Mouse (Mus musculus) right cerebral cortex, postnatal 10 days (tissue): ENCODE data around the gene Ppt1.
"Not testable (repeated sequence)": the region's sequence is repeated elsewhere in the genome, so short reads cannot be mapped to it uniquely, and the experiment has no call there.

ENCODE experiments used
- DNase-seq, 2 experiments: peaks; one replicate each; pipeline ENCODE4 v3.0.0; 2021; ENCODE audit warnings: low spot score in 2 of 2

The Ppt1 gene

GRCm38 (mm10) chr4:122835530-122836402, at the start of gene Ppt1:
TSS of gene Ppt1 (plus strand) at chr4:122836242.
- DNase-seq: peak; percentile 96 to 97

DNA sequence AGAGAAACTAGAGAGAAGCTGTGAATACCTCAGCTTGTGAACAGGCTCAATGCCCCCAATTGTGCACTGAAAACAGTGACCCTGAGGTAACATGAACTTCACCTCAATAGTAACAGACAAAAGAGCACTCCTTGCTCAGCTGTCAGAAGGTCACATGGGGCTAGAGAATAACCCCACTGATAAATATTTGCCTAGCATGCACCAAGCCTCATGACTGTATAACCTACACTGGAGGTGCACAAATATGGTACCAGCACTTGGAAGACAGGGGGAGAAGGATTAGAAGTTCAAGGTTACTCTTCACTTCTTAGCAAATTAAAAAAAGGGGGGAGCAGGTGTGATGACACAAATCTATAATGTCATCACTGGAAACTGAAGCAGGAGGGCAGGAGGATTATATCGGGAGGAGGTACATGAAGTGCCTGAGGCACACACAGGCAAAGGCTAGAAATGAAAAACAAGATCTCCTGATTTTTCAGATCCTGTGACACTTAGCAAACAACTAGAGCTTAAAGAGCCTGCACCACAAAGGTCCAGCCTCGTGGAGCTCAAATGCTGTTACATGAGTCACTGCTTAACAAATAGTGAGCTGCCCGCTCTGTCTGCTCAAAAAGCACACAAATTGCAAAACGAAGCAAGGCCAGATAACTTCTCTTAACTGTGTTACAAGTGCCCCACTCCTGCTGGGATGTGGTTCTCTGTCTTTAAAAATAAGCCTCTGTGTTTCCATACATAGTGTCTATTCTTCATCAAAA, 46.5 kb upstream of the Ppt1 start:
- DNase-seq: no peak

GRCm38 (mm10) chr4:122808108-122808507, 27.9 kb upstream of the Ppt1 start:
- DNase-seq: peak; percentile 57 to 80

- no peak for DNase-seq
Observed at GRCm38 (mm10) chr4:122811180-122811579, 24.9 kb upstream of the Ppt1 start.

DNA sequence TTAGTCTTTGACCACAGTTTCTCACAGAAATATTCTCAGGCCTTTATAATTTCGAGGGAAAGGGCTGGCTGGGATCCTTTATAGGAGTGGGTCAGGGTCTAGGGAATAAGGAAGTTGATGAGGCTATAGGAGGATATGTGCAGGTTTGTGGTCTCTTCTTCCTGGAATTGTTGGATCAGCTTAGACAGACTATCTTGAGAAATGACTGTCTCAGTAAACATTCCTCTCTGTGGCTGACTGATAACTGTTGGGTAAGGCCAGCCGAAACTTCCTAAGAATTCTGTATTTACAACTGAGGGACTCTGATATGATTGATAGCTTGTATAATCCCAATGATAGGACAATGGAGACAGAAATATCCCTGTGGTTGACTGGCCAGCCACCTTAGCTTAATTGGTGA, 24.2 kb upstream of the Ppt1 start:
- DNase-seq: no peak

GRCm38 (mm10) chr4:122816202-122816601, 19.8 kb upstream of the Ppt1 start:
- no peak for DNase-seq

- DNase-seq: not testable (repeated sequence)
Observed at GRCm38 (mm10) chr4:122820941-122821340, 15.1 kb upstream of the Ppt1 start.

GRCm38 (mm10) chr4:122827651-122828050, 8.4 kb upstream of the Ppt1 start:
- DNase-seq: no peak

DNA sequence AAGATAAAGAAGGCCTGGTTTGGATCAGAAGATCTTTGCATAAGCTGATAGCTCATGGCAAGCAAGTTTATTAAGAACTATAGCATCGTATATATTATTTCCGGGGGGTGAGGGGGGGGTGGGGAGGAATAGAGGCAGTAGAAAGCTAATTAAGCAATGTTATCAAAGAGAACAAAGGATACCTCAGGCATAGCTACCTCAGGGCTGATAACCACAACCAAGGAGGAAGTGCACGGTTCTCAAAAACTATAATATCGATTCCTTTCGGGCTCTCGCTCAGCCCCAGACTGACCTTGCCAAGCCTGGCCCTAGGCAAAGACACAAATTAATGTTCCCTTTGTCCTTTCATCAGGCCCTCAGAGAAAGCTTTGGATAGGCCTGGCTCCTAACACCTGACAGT, 6.7 kb upstream of the Ppt1 start:
- no peak for DNase-seq

DNA sequence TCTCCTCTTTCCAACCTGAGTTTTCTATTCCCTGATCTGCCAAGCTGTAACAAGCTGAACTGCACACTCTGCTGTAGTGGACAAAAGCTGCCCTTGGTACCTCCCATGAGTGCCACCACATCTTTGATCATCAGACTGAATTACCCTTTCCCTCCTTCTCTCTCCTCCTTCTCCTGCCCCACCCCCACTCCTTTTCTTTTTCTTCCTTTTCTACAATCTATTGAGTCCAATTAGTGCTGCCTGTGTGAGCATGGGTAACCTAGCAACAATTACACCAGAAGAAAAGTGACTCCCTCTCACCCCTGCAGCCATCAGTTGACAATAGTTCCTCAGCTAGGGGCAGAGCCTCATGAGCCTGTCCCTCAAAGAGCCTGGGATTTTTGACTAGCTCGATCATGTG, 4.2 kb upstream of the Ppt1 start:
- no peak for DNase-seq

DNA sequence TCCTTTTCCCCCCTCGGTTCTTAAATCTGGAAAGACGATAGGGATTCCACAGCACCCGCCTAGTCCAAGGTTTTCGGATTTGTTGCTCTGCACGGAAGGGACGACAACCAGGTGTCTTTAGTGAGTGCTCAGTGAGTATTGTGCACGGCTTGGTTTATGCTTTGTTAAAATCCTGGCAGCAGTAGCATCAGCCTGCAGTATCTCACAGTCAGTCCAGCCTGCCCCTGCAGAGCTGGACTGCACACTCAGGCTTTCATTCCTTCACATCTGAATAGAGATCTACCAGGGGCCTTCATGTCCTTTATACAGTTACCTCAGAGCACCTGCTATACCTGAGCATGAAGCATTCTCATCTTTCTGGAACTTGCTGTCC, 347 bp downstream of the Ppt1 start:
- no peak for DNase-seq

DNA sequence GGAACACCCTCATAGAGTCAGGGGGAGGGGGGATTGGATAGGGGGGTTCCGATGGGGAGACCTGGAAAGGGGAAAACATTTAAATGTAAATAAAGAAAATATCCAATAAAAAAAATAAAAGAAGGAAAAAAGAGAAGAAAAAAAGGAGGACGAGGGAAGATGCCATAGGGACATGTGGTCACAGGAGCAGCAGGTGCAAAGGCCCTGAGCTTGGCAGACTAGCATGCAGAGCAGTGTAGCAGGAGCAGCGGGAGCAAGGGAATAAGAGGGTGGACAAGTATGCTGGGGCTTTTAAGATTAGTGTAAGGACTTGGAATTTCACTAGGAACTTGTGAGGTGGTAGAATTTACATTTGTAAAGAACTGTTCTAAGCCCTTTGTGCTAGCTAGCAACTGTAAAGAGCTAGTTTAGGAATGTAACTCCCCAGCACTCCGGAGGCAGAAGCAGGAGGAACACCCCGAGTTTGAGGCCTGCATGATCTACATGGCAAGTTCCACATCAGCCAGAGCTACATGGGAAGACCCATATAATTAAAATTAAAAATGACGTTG, 1.2 kb downstream of the Ppt1 start:
- DNase-seq: no peak

GRCm38 (mm10) chr4:122837994-122838393, 2.0 kb downstream of the Ppt1 start:
- no peak for DNase-seq

GRCm38 (mm10) chr4:122838416-122838815, 2.4 kb downstream of the Ppt1 start:
- no peak for DNase-seq

- no peak for DNase-seq
Observed at GRCm38 (mm10) chr4:122848150-122848621, 12.1 kb downstream of the Ppt1 start.

GRCm38 (mm10) chr4:122851535-122851934, 15.5 kb downstream of the Ppt1 start:
- DNase-seq: no peak

DNA sequence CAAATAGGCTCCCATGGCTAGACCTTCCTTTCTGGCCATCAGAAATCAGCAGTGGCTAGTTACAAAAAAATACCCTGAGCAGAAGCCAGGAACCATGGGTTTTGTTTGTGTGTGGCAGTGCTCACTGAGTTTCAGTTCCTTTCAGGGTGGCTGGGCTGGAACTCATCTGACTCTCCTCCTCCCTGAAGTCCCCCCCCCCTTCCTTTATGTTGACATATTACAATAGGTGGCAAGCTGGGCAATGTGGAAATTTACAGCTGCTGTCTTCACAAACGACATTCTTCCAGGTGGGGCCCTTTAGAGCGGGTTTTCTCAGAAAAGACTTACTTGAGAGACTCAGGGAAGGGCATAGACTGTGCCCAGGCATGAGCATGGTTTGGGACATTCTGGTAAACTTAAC, 17.6 kb downstream of the Ppt1 start:
- no peak for DNase-seq

DNA sequence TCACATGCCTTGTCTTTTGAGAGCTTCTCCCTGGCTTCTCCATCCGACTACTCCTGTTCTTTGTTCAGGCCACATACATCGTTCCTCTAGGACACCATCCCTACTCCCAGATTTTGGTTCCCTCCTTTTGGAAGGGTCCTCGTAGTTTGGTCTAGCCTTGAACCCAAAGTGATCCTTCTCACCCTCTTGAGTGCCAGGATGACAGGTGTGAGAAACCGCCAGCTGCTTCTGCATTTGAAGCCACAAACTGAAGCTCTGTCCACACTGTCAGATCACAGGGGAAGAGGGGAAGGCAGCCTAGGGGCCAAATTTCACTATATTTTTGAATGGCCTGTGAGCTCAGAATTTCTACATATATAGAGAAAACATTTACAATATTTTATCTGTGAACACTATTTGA, 18.7 kb downstream of the Ppt1 start:
- DNase-seq: no peak

DNA sequence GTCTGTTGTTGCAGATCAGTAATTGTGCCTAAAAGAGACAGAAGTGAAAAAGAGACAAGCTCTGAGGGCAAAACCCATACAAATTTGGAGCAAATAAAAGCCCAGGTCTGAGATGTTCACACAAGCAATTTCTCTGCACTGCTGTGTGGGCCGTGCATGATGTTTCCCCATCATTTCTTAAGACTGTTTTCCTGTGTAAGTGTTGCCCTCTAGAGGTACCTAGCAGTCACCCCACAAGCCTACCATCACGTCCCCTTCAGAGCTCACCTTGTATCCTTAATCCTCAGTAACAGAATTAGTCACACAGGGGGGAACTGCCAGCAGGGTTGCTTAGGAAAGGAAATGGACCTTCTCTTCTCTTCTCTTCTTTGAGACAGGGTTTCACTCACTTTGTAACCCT, 21.9 kb downstream of the Ppt1 start:
- DNase-seq: no peak

GRCm38 (mm10) chr4:122859096-122859674, 23.1 kb downstream of the Ppt1 start:
- no peak for DNase-seq

GRCm38 (mm10) chr4:122861836-122862235, 25.8 kb downstream of the Ppt1 start:
- no peak for DNase-seq

DNA sequence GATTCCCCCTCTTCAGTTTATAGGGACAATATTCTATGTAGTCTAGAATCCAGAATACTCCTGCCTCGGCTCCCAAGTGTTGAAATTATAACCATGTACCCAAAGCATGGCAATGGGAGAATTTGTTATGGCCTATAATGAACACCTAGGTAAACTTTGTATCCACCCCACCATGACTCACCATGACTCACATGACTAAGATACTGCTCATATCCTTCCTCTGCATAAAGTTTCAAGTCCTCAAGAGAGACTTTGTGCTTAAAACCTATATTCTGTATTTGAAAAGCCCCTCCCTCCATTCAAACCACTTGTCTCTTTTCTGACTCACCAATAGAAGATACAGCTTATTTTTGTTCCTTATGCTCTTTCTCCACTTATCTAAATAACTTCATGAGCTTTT, 32.0 kb downstream of the Ppt1 start:
- no peak for DNase-seq
